Mouse (Mus musculus) frontal cortex, postnatal 36 days (tissue): ENCODE measurements at regions not wholly inside any gene's neighbourhood (a gene's known extent, or its start where the extent isn't known, plus 50 kb on each side); places are given as distances from the start of the nearest gene placed in this dataset.

Source experiments
- DNase-seq, 2 experiments: peaks; one replicate each; pipeline ENCODE4 v3.0.0; 2022; ENCODE audit warnings: low spot score in 2 of 2

DNA sequence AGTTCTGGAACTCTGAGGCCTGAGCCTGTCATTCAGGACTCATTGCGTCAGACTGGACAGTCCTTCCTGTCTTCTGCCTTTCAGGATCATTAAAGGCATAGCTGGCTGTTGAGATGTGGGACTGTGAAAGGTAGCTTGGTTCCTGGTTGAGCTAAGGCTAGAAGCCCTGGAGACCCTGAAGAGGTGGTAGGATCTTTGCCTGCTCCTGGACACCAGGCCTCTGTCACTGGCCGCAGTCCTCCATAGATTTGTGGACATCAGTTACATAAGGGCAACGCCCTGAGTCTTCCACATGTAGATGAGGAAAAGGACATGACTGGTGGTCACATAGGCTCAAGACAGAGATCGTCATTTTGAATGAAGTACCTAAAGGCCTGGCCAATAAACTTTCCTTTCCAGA lies 127.9 kb downstream of the Opa1 start:
- DNase-seq, result no peak

DNA sequence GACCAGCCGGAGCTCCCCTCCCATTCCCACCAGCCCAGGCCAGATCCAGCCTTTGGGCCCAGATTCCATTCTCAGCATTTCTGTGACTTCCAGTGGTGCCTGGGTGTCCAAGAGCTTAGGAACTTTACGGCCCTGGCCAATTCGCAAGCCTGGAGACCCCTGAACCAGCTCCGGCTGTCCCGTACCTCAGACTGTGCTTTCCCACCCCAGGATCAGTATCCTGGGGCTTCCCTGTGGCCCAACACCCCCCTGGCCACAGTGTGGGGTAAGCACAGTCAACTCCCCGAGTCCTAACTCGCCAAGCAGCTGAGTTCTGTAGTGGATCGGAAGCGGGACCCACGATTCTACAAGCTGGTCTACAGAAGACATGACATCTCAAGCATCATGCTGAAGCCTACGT lies 128.5 kb downstream of the Opa1 start:
- no peak for DNase-seq

DNA sequence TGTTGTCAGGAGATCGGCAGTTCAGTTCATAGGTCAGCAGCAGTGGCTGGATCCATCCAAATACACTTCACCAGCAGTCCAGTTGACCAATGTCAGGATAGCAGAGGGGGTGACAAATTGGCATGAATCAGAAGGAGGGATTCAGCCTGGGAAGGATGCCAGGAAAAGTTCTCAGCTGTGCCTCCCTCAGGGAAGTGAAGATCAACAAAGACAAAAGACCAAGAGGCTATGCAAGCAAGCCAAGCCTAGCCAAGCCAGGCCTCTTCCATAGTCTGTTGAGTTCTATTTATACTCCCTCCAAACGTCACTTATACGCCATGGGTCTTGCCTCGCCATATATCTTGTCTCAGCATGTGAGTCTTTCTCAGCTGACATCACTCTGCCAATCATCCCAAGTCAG lies 129.9 kb downstream of the Opa1 start:
- DNase-seq, result no peak

DNA sequence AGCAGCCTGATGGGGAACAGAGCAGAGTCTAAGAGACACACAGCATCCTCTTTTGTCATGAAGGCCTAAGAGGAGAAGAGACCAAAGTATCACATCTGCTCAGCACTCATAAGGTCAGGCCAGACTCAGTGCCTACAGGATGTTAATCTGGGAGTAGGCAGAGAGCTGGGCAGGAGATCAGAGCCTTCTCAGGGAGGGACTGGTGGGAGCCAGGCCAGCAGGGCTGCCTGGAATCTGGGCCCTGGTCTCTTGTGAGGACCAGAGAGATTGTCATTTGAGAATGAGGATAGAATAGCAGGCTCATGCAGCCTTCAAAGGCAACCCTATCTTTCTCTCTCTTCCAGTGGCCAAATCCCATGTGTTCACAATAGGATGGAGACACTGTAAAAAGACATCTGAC lies 132.3 kb downstream of the Opa1 start:
- DNase-seq, result no peak

DNA sequence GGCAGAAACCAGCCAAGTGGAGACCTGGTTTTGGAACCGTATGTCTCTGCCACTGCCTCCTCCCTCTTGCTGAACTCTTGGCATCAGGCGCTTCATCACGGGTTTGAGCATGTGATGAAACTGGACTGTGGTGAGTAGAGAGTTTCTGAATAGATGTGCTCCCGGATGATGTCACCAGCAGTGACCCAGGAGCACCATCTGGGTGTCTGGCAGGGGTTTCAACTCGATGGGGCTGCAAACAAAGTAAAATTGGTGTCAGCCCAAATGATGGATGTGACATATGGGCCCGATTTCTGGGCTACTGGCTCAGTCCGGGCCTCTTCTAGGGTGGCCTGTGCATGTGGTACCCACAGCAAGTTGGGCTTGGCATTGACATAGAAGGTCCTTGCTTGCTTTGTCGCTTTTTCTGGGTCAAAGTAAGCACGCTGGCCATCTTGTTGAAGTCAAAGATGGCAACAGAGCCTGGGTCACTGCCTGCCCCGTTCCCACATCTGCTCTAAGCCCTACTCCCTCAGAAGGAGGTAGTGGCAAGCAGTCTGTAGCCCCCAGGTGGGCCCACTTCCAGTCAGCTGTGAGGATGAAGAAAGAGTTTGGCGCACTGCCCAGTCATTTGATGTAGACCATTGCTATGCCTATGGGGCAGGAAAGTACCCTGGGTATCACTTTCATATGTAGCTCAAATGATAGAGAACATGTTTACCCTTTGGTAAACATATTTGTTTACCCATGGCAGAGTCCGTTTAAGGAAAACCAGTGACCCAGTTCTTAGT lies 133.0 kb downstream of the Opa1 start:
- DNase-seq, result no peak

DNA sequence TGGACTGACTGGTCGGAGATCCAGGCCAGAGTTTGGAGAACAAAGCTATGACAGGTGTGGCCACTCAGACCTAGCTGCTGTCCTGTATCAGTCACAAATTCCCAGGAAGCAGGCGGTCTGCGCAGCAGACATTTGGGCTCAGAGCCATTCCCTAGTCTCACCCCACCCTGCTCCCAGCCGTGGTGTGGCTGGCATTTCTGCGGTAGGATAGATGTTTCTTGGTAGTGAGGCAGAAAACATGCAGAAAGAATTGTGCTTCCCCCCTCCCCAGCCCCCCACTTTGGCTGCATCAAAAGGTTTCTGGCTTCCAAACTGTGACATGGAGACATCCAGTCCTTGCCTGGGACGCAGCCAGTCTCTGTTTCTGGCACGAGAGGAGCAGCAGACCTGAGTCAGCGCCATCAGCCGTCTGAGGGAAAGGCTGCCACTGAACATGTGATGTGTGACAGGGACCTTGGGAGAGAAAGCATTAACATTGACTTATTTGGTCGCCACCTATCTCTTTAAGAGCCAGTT lies 135.5 kb downstream of the Opa1 start:
- DNase-seq, result no peak

DNA sequence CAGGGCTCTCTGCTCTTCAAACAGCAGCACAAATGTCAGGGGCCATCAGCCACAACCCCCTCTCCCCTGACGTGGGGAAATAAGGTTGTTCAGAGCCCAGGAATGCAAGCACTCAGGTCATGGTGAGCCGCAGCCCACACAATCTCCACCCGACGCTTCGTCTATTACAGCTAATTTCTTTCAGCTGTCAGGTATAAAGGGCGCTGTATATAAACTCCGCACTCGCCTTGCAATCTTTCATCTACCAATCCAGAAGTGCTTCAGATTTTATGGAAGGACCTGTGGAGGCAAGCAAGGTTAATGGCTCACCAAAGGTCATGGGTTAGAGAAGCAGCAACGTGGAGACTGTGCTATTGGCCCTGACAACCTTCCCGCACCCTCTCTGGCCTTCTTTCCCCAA lies 139.8 kb downstream of the Opa1 start:
- no peak for DNase-seq

DNA sequence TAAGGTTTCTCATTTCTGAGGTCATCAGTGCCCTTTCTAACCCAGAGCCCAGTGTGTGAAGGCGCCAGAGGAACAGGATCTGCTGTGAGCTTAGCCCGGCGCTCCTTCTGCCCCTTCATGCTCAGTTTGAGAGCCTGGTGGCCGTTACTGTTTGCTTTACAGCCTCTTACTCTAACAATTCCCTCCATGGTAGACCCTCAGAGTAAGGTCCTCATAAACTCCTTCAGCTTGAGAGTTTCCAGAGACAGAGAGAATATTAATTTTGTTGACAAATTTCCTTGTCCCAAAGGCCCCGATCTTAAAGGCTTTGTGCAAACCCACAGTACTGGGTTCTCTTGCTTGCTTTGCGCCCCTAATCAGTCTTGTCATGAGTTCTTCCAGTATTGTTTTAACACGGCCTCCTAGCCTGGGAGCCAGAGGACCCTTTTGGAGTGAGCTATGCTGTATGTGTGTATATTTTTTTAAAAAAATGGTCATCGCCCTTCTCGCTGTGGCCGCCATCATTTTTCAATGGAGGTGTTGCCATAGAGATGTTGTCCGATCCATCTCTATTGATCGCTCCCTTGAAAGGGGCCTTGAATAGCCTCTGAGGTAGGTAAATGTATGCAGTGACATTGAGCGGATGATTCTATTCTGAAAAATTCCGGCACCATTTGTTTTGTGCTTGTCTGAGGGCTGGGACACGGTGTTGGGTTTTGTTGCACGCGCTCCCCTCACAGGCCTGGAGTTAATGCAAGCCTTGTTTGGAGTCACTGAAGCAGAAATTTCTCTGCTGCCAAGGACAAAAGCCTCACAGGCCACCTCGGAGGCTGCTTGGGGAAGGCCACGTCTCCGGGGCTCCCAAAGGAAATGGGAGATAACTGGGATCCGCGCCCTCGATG lies 140.7 kb downstream of the Opa1 start:
- no peak for DNase-seq

DNA sequence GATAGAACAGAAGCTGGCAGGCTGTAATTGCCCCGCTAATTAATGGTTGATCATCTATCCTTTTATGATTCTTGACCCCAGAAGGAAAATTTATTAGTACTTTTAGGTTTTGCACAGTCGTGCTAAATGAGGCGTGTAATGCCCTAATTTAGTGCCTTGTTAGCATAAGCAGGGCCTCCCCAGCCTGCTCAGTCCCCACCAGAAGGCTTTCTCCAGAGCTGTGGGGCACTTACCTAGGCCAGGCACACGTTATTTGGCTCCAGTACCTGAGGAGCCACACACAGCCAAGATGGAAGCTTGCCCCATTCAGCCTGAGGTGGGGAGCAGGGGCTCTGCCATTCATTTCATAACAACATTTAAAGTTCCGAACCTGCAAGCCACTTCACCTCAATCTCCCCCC lies 146.0 kb downstream of the Opa1 start:
- DNase-seq, result no peak

DNA sequence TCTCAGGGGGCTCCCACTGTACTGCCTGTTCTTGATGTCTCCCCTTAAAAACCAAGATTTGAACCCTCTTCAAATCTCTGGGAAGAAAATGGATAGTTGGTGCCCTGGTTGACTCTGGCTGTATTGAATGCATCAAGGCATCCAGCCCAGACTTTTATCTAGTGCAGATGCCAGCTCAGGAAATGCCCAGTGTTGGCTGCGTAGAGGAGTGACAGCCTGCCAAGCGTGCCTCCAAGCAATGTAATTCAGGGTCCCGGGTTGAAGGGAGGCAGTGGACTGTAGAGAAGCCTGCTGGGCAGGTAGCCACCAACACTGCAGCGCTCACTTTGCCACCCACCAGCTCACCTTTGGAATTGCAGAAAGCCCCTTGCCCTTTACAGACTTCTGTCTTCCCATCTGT lies 146.4 kb downstream of the Opa1 start:
- no peak for DNase-seq

DNA sequence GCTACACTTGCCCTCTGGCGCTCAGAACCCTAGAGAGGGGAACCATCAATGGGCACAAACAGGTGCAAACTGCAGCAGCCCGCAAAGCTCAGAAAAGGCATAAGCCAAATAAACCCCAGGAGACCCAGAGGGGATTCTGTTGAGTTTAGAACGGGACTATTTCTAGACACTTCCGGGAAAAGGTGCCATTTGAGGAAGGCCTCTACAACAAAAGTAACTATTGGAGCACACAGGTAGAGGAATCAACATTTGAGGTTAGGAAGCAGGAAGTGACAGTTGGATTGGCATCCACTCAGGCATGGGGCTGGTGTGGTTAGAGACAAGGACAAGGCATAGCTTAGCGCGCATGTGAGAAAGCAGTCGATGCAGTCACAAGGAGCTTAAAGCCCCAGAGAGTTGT lies 148.3 kb downstream of the Opa1 start:
- DNase-seq, result no peak

DNA sequence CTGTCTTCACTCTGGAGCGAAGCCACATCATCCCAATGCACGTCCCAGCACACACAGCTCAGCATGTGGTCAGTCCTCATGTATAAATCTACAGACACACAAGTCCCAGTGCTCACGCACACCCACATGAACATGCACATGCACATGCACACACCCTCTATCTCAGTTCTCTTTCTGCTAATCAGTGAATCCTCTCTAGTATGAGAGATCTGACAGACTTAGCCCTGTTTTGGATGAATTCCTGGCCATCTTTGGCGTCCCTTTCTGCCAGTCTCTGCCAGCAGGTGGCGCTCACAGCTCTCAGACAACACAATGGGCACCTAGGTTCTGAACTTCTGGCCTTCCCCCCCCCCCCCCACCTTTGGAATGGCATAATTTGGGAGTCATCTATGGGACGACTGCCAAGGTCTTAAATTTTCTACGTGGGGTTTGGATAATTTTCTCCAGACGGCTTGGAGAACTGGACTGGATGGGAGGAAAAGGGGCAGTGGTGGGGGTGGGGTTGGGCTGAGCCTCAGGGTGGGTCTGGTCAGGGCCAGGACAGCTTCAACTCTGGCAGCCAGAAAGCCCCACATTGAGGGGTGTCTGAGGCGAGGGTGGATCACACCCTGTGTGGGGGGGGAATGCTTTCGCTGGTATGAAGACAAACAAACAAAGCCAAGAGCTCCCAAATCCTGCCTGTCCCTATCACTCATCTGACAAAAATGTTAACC lies 149.8 kb downstream of the Opa1 start:
- peak; percentile 74 to 86 for DNase-seq

DNA sequence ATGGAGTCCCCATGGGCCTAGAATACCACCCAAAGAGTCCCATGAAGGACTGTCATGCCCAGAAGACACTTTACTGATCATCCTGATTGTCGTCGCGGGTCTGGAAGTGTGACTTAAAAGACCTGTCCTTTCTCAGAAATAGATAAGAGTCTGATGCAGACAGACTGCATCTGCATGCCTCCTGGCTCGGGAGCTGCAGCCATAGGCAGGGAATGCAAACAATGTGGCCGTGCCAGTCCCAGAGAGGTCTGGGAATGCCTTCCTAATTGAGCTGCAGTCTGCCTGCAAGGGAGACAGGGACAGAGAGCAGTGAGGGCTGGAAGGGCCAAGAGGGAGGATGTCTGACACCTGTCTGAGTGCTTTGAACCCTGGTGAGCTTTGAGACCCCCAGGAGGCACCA lies 150.9 kb downstream of the Opa1 start:
- DNase-seq, result no peak

DNA sequence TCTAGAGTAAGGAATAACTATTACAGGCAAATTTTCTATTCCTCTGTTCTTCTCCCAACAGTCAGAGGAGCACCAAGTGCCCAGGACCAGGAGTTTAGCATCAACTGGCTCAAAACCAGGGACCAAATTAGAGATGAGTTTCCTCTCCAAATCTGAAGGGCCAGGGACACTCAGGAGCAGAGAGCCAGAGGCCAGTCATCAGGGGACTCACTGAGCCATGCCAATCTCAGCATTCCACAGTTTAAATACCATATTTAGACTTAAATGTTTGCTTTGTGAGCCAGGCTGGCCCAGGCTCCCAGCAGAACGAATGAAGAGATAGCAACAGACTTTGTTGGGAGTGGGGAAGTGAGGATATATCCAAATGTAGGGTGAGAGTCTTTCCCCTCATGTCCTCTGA lies 153.8 kb downstream of the Opa1 start:
- no peak for DNase-seq

DNA sequence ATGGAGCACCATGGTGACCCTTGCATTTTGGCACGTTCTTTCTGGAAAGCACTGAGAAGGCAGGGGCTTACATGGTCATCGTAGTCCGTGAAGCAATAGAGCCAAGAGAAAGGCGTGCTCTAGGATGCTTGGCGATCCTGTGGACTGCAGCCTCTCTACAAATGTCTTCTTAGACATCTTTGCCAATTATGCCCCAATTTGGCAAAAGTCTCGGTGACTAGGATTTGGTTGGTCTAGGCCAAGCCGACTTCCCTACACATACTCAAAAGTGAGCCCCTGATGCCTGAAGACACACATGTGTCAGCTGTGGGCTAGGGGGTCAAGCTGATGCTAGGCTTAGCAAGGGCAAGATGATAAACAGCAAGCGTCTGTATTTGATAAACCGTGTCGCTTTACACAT lies 154.7 kb downstream of the Opa1 start:
- DNase-seq, result no peak

DNA sequence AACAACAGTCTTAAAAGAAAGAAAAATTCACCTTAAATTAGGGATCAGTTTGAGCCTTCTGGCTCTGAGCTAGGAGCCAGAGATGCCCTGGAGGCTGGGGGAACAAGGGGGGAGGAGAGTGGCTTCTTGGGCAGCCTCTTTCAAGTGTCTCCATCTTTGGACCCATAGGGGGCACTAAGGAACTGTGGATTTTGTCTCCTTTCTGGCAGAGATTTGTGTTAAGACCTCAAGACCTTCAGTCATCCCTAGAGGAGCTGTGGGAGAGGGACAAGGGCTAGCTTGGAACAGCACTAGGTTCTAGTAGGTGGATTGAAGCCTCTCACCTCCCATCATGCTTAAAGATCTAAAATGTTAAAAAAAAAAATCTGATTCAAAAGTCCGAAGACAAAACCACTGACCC lies 155.2 kb downstream of the Opa1 start:
- peak in 1 of 2 experiments; percentile 74 for DNase-seq

DNA sequence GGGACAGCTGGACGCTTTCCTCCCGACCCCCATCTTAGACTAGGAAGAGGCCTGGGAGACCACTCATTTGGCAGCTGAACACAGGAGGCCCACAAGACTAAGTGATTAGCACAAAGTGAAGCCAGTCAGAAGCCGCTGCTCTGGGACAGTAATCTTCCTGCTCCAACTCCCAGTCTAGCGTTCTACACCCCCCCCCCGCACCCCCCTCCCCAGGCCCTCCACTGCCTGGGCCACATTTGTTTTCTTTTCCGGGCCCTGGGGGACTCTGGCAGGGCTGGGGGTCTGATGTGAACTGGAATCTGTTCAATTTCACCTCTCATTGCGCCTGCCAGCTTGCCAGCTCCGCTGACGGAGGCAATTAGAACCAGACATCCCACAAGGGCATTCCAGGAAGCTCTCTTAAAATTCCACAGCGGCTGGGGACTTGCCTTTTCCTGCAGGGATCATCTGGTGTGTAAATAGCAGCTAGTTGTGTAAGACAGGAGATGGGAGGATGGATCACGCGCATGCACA lies 155.7 kb downstream of the Opa1 start:
- DNase-seq, result peak in 1 of 2 experiments; percentile 12

DNA sequence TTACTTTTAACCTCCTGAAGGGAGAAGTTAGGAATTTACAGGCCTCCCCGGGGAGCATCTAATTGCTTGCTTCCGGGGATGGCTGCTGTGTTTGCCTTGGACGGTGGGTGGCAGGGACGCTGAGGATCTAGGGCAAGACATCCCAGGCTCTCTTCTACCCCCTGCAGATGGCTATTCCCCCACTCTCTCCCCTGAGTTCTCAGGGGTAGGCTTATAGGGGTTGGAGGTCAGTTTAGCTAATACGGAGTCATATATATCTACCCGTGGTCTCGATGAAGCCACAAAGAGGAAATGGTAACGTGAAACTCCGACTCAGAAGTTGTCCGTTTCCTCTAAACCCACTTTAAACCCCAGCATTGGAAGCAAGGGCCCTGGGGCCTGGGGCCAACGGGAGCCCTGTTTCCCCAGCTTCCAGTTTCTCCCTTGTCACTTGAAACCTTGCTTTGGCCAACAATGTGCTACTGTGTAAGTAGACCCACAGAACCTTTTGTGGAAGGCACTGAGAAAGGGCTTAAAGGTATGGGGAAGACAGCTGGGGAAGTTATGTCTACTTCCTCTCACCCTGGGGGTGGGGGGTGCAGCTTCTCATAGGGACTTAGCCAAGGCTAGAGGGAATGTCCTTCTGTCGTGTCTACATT lies 156.4 kb downstream of the Opa1 start:
- no peak for DNase-seq

DNA sequence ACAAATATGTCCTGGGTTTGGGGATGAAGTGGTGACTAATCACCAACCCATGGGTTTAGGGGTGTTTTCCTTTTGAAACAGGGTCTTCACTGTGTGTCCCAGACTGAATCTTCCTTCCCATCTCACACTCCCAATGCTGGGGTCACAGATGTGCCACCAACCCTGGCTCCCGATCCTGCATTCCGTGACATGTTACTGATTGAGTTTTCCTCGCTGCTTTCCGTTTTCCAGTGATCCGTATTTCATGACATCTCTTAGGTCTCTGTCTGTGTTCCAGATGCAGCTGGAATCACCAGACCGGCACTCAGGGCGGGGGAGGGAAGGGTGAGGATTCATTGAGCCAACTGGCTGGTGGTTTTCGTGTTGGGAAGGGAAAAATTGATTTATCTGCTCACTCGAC lies 157.1 kb downstream of the Opa1 start:
- no peak for DNase-seq

DNA sequence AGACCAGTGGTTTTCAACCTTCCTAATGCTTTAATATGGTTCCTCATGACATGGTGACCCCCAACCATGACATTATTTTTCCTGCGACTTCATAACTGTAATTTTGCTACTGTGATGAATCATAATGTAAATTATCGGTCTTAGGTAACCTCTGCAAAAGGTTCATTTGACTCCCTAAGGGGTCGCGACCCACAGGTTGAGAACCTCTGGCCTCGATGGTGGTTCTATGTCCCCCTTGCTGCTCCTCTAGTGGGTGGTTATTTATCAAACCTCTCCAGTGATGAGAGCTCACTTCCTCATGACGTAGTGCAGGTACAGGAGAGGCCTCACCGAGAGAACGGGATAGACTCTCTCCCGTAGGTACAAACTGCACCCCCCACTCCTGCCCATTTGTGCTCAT lies 158.9 kb downstream of the Opa1 start:
- DNase-seq, result no peak

DNA sequence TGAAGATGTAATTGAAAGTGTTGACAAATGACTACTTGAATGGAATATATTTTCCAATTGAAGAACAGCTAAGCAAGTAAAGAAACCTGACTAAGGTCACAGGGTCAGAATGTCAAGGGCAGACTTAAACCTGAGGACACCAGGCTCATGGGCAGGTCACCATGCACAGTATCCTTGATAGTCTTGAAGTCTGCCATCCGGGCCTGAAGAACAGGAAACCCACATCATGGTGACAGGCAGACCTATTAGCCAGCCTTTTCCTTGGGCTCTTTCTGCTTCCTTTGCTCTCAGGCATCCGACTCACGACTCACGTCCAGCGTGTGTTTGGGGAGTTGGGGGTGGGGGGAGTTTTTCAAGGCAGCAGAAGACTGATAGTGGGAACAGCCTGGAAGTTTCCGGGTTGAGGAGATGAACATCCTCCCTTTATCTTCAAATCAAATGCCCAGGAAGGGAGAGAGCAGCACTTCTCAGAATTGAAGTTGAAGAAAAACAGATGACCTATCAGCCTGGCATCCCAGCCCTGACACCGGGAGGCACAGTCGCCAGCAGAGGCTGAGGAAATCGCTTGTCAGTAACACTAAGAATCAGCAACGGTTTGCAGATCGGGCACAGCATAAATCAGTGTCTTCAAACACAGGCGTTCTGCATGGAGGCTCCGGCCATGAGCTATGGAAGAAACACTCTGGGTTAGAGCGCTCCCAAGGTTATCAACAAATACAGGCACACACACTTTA lies 163.5 kb downstream of the Opa1 start:
- no peak for DNase-seq
